18 mouse cellular contexts compared by ENCODE assay signal in genomic region chr11:98688009-98688408, GRCm38 (mm10). TPM values are rescaled to one million over a fixed set of nuclear protein-coding genes. Genes with fewer than 3 reads are reported as not detected.
"Had no signal": no experiment of that assay in that cellular context is flagged by ENCODE, and none has a peak within 500 bp of the region (broad histone marks: within the 10 kb centered on the region; RNA-seq: fewer than 3 reads in every experiment).

No protein-coding gene starts in this region.

- DNase-seq: kidney, postnatal 14 days; layer of hippocampus, adult 9-11 months; layer of hippocampus, postnatal 36 days; liver, embryonic 13.5 days; liver, postnatal 0 days; lung, postnatal 14 days; right cerebral cortex, postnatal 14 days; thymus, adult 2 months; thymus, postnatal 36 days had no signal

- H3K9me3 ChIP-seq: limb, embryonic 12.5 days; liver, embryonic 13.5 days; lung, embryonic 15.5 days; midbrain, embryonic 13.5 days had no signal

- ATAC-seq: hindbrain, postnatal 0 days; liver, postnatal 0 days; midbrain, embryonic 13.5 days had no signal

- H3K27ac ChIP-seq: hindbrain, postnatal 0 days; limb, embryonic 12.5 days; liver, embryonic 13.5 days; lung, embryonic 15.5 days; macrophage; midbrain, embryonic 13.5 days had no signal

- H3K27me3 ChIP-seq: limb, embryonic 12.5 days; liver, embryonic 13.5 days; lung, embryonic 15.5 days; midbrain, embryonic 13.5 days had no signal

- H3K4me3 ChIP-seq: limb, embryonic 12.5 days; liver, embryonic 13.5 days; lung, embryonic 15.5 days; midbrain, embryonic 13.5 days had no signal

- H3K4me2 ChIP-seq: limb, embryonic 12.5 days; liver, embryonic 13.5 days; lung, embryonic 15.5 days; midbrain, embryonic 13.5 days had no signal

- H3K9ac ChIP-seq: limb, embryonic 12.5 days; liver, embryonic 13.5 days; liver, postnatal 0 days; lung, embryonic 15.5 days; midbrain, embryonic 13.5 days had no signal

RNA-seq across cellular contexts. Expression of gene Csf3, which starts 13.1 kb away (rescaled TPM):
- polyA plus RNA-seq: hindbrain, postnatal 0 days; intestine, embryonic 14.5 days; limb, embryonic 12.5 days; liver, embryonic 13.5 days; liver, postnatal 0 days; lung, embryonic 15.5 days; macrophage; midbrain, embryonic 13.5 days; midbrain, postnatal 0 days; neural tube, embryonic 14.5 days had no signal

RNA-seq across cellular contexts. Expression of gene Gsdma, which starts 23.9 kb away (rescaled TPM):
- polyA plus RNA-seq: intestine, embryonic 14.5 days; limb, embryonic 12.5 days; liver, embryonic 13.5 days; liver, postnatal 0 days; macrophage; midbrain, embryonic 13.5 days; midbrain, postnatal 0 days; neural tube, embryonic 14.5 days; spleen, adult 2 months had no signal

RNA-seq across cellular contexts. Expression of gene Gsdma2, which starts 41.5 kb away (rescaled TPM):
- polyA plus RNA-seq: hindbrain, postnatal 0 days; intestine, embryonic 14.5 days; limb, embryonic 12.5 days; liver, embryonic 13.5 days; liver, postnatal 0 days; lung, embryonic 15.5 days; macrophage; midbrain, embryonic 13.5 days; neural tube, embryonic 14.5 days; spleen, adult 2 months had no signal
